Mouse (Mus musculus): ENCODE measurements at regions not wholly inside any gene's neighbourhood (a gene's known extent, or its start where the extent isn't known, plus 50 kb on each side); places are given as distances from the start of the nearest gene placed in this dataset.

DNA sequence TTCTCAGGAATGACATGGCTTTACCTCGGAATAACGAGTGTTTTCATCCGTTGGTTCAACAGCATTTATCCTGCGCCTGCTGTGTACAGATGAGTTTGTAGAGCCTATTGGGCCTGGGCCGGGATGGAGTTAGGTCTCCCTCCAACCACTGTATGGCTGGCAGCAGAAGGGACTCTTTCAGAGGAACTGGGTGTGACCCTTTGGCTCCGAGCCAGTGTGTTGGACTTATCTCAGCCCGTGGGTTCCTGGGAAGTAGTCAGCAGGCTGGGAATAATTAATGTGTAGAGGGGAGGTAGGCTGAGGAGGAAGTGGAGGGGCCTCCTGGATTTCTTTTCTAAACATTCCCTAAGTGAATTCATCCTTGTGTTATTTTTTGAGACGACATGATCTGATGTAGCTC lies 157.7 kb upstream of the Ubr2 start:
- TF ChIP-seq CTCF (conservative IDR thresholded peaks at IDR 0.05; ENCODE audit: insufficient read depth, insufficient read length, low read depth, low read length), result no peak
- no peak for TF ChIP-seq POLR2A (IDR thresholded peaks at IDR 0.05; ENCODE audit: low read depth, low read length)

All from kidney, adult 2 months (tissue).